Mouse (Mus musculus) brown adipose tissue, adult 24 weeks (tissue): ENCODE results near the gene Samd8. TPM values are rescaled to one million over a fixed set of nuclear protein-coding genes. Genes with fewer than 3 reads are reported as not detected.

Experiments used
- H3K27ac ChIP-seq: fragments of 200-500 bp; replicated peaks from 2 replicates; pipeline ENCODE4 v1.5.1; 2012; ENCODE audit warnings: low read depth, mild to moderate bottlenecking, low read length
- H3K4me1 ChIP-seq: fragments of 200-500 bp; 2 replicates; pipeline ENCODE4 v1.6.1; 2012; ENCODE audit warnings: low read length, mixed read lengths; ENCODE audit not compliant: control insufficient read depth, insufficient read depth, insufficient read length
- H3K4me3 ChIP-seq: fragments of 200-500 bp; 2 replicates; pipeline ENCODE4 v1.5.1; 2012; ENCODE audit warnings: low read depth, mild to moderate bottlenecking, low read length, moderate library complexity; ENCODE audit not compliant: insufficient read depth
- polyA plus RNA-seq: library from polyadenylated mRNA; stranded (reverse); fragments of >200 nt; gene quantifications from 2 replicates; pipeline ENCODE4 v1.2.4, GENCODE M21; 2012; ENCODE audit not compliant: missing spikeins, insufficient read depth, insufficient read length

The Samd8 gene
- polyA plus RNA-seq, 1 experiment, result 7.1 TPM

DNA sequence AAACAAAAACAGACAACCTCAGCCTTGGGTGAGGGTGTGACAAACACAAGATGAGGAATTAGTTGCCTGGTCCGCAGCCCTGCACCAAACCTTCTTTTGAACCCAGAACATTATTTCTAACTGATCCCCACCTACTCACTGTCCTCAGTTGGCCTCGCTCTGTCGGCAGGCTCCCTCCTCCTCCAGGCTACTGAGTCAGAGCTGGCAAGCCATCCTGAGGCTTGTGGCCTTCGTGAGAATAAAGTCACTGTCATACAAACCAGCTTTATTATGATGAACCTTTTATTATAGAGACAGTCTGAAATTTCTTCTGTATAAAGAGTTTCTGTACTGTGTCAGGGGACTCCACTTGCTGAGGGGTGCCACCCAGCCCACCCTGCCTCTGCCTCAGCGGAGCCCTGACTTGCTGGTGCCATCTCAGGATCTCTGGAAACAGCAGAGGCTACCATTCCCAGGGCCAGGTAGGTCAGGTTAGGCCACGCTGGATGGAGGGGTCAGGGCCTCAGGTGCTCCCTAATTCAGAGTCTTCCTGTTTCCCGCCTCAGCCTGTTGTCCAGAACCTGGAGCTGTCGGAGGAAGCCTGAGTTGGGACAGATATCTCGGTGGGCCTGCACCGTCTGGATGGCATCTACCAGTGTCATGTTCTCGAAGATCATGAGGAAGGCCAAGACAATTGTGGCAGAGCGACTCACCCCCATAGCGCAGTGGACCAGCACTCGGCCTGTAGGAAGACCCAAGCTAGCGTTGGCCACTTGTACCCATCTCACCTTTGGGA is 17.0 kb upstream of the Samd8 start:
- no peak overlapping the region for H3K27ac ChIP-seq
- H3K4me3 ChIP-seq, result no peak overlapping the region

DNA sequence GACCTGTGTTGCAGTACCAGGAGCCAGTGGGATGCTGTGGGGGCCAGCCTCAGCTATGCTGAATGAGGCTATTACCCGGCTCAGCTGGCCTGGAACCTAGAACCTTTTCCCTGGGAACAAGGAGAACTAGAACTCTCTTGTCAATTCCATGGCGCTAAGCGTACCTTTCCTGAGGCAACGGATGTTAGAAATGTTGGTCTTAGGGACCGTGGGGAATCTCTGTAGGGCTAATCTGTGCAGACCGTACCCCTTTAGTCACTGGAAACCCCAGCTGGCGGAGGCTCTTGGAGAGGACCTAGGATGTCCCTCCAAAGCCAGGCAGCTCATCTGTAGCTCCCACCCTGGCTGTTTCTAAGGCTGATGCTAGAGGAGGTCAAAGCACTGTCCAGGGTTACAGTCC is 10.0 kb upstream of the Samd8 start:
- H3K27ac ChIP-seq, result no peak overlapping the region

More for the DNA sequence above, 17.0 kb upstream of the Samd8 start:
- no peaks in the 10 kb centered on the region for H3K4me1 ChIP-seq

DNA sequence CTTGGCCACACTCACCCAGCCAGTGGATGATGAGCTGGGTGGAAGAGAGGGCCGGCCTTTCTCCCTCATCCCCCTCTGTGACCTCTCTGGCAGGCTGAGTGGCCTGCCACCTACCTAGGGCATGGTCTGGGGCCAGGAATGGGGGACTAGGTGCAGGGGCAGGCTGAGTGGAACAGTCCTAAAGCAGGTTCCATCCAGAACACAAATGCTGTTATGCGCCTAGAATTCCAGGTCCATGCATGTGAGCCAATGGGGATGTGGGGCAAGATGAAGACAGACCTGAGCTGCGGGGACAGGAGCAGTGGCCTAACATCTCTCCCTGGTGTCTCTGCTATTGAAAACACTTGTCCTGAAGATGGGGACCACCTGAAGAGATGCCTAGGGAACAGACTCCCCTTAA is 9.0 kb upstream of the Samd8 start:
- Histone ChIP-seq H3K27ac (no peak overlapping the region), H3K4me3 (no peak overlapping the region), H3K4me1 (no peaks in the 10 kb centered on the region)

More for the DNA sequence above, 10.0 kb upstream of the Samd8 start:
- Histone ChIP-seq H3K4me3 (no peak overlapping the region), H3K4me1 (no peaks in the 10 kb centered on the region)

DNA sequence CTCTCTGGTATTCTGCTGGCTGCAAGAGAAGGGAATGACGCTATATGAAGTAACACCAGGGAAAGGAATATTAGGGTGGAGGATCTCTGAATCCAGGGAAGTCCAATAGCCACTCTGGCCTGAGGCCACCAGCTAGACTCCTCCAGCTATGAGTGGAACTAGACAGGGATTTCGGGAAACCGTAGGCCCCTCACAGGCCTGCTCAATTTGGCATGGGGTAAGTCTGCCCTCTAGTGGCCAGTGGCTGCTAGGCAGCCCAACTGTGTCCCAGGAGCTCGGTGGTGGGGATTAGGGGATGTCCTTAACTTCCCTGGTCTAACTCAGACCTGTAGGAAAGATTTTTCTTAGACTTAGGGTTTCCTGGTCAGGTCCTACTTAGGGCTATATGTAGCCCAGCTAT is 8.5 kb upstream of the Samd8 start:
- Histone ChIP-seq H3K4me1 (no peaks in the 10 kb centered on the region), H3K27ac (no peak overlapping the region), H3K4me3 (no peak overlapping the region)

DNA sequence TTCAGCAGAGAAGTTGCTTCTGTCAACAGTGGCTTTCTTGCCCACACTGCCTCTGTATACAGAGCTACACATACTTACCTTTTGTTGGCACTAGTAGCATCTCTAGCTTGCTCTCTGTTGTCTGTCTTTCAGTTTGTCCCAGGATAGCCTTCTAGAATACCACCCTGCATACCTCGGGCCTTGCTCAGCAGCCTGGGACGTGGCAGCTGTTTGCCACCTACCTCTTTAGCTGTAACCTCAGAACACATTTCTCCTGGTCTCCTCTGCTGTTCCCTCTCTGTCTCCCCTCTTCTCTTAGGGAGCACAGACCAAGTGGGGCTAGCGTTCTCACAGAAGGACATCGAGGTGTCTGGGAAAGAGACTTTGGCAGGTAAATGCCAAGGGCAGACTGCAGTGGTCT is 7.9 kb upstream of the Samd8 start:
- H3K4me1 ChIP-seq, result no peaks in the 10 kb centered on the region
- H3K27ac ChIP-seq, result no peak overlapping the region
- no peak overlapping the region for H3K4me3 ChIP-seq

DNA sequence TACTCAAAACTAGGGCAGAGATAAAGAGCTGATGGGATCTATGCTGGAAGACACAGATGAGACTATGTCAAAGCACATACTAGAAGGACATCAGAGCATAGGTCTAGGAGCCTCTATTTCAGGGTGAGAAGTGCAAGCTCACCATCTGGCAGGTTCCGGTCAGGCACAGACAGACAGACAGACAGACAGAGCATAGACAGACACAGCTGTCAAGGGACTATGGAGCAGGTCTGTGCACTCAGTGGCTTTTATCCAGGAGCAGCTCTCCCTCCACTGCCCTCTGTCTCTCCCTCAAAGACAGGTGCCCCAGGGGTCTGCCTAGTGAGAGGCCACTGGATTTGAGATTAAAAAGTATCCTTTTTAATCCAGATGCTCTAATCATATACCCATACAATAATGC is 6.2 kb upstream of the Samd8 start:
- Histone ChIP-seq H3K4me1 (no peaks in the 10 kb centered on the region), H3K27ac (no peak overlapping the region), H3K4me3 (no peak overlapping the region)

DNA sequence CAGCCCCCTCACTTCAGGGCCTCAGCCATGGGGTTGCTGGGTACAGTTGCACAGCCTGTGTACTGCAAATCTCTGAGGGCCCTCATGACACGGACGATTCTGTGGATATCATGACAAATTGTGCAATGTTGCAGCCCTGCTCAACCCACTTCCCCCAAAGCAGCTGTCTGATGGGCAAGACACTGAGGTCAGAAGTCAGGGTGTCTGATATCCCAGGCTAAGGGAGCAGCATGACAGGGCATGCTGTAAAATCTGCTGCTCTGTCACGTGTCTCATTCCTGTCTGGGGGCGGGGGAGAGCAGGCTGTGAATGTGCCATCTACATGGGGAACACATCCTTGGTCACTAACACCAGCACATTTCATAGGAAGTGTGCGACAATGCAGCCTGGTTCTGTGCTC is 5.2 kb upstream of the Samd8 start:
- Histone ChIP-seq H3K4me3 (no peak overlapping the region), H3K27ac (no peak overlapping the region), H3K4me1 (no peaks in the 10 kb centered on the region)

DNA sequence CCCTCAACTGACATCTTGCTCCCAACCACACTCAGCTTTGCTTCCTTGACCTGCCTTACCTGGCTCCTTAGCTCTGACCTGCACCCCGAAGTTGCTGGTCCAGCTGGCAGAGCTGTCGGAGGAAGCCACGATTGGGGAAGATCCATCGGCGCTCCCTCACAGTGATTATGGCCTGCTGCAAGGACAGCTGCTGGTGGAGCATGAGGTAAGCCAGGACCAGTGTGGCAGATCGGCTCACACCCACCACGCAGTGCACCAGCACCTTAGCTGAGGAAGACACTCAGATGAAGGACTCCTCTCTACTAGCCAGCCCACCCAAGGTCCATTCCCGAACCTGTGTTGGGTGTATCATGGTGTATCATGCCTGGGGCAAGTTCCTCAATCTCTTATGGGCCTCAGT is 4.1 kb upstream of the Samd8 start:
- Histone ChIP-seq H3K27ac (no peak overlapping the region), H3K4me3 (no peak overlapping the region), H3K4me1 (no peaks in the 10 kb centered on the region)

DNA sequence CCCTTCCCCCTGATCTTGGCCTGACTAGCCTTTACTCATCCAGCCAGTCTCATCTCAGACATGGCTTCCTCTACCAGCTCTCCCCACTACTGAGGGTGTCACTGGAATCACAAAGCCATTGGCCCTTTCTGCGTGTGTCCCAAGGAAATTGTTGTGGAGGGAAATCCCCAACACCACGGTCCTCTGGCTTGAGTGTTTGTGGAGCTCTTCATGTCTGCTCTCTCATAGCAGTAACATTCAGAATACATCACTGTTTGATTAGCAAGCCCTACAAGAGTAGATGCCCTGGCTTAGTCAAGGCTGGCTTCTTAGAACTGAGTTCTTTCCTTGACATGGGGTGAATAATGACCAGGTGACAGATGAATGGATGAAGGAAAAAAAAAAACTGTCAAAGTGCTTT is 3.5 kb upstream of the Samd8 start:
- no peak overlapping the region for H3K27ac ChIP-seq
- no peaks in the 10 kb centered on the region for H3K4me1 ChIP-seq
- no peak overlapping the region for H3K4me3 ChIP-seq

DNA sequence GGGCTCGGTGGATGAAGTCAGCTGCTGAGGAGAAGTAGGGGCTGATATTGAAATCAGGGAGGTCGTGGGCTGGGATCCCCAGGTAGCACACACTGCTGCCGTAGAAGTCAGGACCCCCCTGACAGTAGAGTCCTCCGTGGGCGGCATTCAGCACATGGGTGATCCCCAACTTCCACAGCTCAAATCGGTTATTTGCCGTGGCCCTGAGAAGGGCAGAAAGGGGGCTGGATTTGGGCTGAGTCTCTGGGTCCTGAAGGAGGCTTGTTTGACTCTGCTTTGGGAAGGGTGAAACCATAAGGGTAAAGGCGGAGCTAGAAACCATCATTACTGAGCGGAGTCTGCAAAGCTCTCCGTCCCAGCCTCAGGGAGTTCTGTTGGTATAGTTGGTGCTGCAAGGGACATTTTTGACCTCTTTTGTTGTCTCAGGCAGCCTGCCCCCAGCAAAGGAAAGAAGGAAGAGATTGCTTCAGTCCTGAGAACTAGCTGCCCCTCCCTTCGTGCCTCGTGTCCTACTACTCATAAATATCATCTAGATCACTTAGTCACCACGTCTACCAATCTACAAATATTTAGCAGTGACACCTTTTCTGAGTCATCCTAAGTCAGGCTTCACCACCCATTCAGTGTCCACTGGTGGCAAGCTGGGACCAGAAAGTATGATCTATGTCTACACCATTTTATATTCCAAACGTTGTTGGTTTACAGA is 2.7 kb upstream of the Samd8 start:
- Histone ChIP-seq H3K4me1 (no peaks in the 10 kb centered on the region), H3K4me3 (no peak overlapping the region), H3K27ac (no peak overlapping the region)

DNA sequence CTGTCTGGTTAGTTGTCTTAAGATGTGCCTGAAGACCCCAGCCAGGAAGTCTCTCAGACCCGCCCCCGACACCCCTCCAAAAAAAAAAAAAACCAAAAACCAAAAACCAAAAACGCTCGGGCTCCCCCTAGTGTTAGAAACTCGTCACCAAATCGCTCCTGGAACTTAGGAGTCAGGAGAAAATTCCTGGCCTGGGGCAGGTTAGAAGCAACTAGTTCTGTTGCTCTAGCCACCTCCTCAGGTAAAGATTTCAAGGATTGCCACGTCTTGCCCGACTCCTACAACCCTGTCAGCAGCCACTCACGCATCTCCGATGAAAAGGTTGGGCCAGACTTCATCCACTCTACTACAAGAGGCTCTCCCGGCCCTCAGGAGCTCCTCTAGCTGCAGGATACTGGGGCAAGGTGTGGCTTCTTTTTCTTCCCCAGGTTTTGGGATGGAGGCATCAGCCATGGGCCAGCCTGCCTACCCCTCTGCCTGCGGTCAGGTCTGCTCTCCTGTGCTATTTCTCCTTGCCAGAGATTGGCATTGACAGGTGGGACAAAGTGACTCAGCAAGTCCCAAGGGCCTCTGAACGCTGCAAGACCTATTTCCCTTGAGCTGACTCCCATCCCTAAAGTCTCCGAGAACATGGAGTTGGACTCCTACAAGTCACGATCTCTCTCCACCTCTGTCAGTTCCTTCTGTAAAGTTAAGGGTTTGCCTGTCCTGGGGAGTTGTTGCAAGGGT is 2.0 kb upstream of the Samd8 start:
- H3K4me3 ChIP-seq, result no peak overlapping the region
- 0 out of 2 replicates have a peak, but pooled peaks cover 2% of the 10 kb centered on the region for H3K4me1 ChIP-seq
- no peak overlapping the region for H3K27ac ChIP-seq

DNA sequence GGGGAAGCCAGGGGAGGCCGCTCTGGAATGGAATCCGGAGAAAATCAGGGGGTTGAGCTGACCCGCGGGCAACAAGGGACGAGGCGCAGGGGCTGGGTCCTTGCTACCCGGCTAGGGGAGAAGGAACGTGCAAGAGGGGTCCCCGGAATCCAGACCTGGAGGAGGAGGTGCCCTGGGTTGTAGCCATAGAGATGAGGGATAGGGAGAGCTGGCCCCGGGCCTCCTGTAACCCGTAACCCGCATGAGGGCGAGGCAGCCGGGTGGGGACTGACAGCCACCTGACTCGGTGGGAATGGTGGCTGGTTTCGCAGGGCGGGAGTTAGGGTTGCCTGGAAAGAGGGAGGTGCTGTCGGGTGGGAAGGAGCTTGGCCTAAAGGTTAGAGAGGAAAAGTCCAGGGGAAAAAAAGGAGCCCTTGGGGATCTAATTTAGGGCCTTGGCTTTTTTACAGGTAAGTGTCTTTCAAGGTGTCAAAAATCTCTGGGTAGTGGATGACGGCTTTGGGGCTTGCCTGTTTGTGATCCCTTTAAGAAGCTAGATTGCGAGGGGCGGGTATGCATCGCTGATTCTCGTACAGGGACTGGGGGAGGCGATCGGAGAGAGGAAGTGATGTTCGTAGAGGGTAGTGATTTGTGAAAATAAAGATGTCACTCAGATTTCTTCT is 681 bp downstream of the Samd8 start, which contains the start of gene Dusp13:
TSS of gene Dusp13 (minus strand) at position 301 of the 662 bp plus-strand sequence.
- H3K4me3 ChIP-seq, result peak within 1 kb of the TSS; percentile 98
- peak within 1 kb of the TSS; percentile 65 for H3K27ac ChIP-seq
- H3K4me1 ChIP-seq, result 0 out of 2 replicates have a peak, but pooled peaks cover 2% of the 10 kb centered on the region

DNA sequence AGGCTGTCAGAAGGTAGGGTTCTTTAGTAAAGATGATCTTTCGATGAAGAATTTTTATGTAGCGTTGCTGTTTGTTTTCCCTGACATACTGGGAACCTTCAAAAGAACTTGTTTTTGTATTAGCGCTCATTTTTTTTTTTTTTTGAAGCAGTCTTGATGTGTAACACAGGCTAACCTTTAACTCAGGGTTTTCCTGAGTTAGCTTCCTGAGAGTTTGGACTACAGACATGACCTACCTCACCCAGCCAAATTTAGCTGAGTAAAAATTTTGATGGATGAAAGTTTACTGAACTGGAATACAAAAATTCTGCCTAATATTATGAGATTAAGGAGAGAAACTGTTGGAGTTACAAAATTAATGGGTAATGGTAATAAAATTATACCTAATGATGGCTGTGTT is 2.1 kb downstream of the Samd8 start:
- Histone ChIP-seq H3K4me1 (0 out of 2 replicates have a peak, but pooled peaks cover 2% of the 10 kb centered on the region), H3K4me3 (no peak overlapping the region), H3K27ac (no peak overlapping the region)

DNA sequence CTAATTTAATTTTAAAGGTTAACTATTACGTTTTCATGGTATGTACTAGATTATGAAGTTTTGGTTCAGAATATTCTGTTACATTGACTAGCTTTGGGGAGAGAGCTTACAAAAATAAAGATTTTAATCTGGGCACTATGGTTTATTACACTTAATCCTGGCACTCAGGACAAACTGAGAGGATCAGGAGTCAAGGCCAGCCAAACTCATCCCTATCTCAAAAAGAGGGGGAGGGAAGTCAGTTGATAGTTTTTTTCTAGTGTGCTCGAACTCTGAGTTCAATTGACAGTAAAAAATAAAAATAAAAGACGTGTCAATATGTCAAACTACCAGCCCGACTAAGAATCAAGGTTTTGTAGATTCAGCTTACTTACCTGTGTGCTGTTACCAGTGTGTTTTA is 3.0 kb downstream of the Samd8 start:
- no peak overlapping the region for H3K4me3 ChIP-seq
- H3K4me1 ChIP-seq, result 0 out of 2 replicates have a peak, but pooled peaks cover 2% of the 10 kb centered on the region
- H3K27ac ChIP-seq, result no peak overlapping the region

DNA sequence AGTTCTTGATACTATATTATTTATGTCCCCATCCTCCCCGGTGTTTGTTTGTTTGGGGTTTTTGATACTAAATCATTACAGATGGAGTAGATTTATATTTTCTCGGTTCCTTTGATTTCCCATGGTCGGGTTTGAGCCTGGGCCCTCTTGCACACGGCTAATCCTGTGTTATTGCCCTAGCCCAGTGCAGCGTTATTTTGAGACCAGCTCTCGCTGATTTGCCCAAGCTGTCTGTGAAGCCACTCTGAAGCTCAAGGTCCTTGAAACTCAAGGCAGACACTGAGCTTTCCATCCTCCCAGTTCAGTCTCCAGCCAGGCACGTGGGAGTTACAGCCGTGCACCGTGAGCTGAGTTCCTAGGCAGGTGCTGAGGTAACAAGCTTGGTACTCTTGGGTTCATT is 11.2 kb downstream of the Samd8 start:
- peaks cover 6% of the 10 kb centered on the region; the same call in 1 of the 2 replicates for H3K4me1 ChIP-seq
- no peak overlapping the region for H3K4me3 ChIP-seq
- no peak overlapping the region for H3K27ac ChIP-seq
